Mouse (Mus musculus) bone marrow macrophage, adult 2 months (primary cell): ENCODE measurements around the gene Etfb. TPM values are rescaled to one million over a fixed set of nuclear protein-coding genes. Genes with fewer than 3 reads are reported as not detected.

ENCODE experiments used
- H3K27ac ChIP-seq: 2 replicates; pipeline ENCODE4 v1.5.1; 2012; ENCODE audit warnings: low read depth, low read length; ENCODE audit not compliant: insufficient read depth
- H3K4me1 ChIP-seq: 2 replicates; pipeline ENCODE4 v1.6.1; 2012; ENCODE audit warnings: low read length; ENCODE audit not compliant: control insufficient read depth, insufficient read depth
- H3K4me3 ChIP-seq: 2 replicates; pipeline ENCODE4 v1.5.1; 2012; ENCODE audit warnings: mild to moderate bottlenecking, low read length, moderate library complexity; ENCODE audit not compliant: insufficient read depth
- CTCF ChIP-seq: IDR thresholded peaks from 2 replicates; pipeline ENCODE4 v1.5.1; 2012; ENCODE audit warnings: low read depth, mild to moderate bottlenecking, low read length, moderate library complexity
- POLR2A ChIP-seq: IDR thresholded peaks from 2 replicates; pipeline ENCODE4 v1.6.1; 2012; ENCODE audit warnings: mild to moderate bottlenecking, low read depth, low read length, borderline replicate concordance
- polyA plus RNA-seq: library from polyadenylated mRNA; stranded (reverse); fragments of >200 nt; gene quantifications from 2 replicates; pipeline ENCODE4 v1.2.4, GENCODE M21; 2012; ENCODE audit not compliant: missing spikeins, insufficient read depth, insufficient read length

Gene Etfb
- polyA plus RNA-seq, 1 experiment: 79.5 TPM

DNA sequence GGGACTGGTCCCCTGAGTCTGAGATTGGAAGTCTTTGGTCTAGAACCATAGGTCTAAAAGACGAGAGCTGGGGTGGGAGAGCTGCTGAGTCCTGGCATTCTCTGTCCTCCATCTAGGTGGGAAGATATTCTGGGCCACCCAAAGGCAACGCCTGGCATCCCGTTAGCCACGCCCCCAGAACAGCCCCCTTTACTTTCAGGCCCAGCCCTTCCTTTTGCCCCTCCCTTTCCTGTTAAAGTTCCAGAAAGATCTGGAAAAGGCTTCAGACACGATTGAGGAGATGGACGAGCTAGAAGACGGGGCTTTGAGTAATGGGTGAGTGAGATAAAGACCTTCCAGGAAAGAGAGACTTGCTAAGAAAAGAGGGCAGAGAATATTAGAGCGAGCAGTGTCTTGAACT is 16.5 kb upstream of the Etfb start, which contains the start of gene Lim2:
Gene Lim2, plus strand, starts transcription at position 265 of the 400 bp plus-strand sequence.
- Histone ChIP-seq H3K27ac (no peak within 1 kb of the TSS), H3K4me3 (no peak within 1 kb of the TSS), H3K4me1 (no peaks in the 10 kb centered on the region)
- no peak for TF ChIP-seq POLR2A
- TF ChIP-seq CTCF: no peak

DNA sequence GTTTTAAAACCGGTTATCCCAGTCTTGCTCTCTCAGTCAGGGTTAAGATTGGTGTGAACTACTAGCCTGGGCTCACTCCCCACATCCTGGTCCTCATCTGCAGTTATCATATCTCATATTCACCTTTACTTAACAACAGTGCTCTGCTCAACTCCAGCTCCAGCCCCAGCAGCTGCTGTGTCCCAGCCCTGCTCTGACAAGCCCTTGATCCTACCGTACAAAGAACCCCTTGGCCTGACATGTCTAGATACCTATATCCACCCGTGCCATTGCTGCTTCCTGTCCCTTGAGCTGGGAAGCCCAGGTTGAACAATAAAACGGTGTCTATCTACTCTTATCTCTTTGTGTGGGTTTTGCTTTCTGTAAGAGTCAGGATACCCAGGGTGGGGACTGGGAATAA is 14.4 kb upstream of the Etfb start:
- Histone ChIP-seq H3K4me3 (no peak overlapping the region), H3K4me1 (no peaks in the 10 kb centered on the region), H3K27ac (no peak overlapping the region)
- no peak for TF ChIP-seq POLR2A
- TF ChIP-seq CTCF: no peak

DNA sequence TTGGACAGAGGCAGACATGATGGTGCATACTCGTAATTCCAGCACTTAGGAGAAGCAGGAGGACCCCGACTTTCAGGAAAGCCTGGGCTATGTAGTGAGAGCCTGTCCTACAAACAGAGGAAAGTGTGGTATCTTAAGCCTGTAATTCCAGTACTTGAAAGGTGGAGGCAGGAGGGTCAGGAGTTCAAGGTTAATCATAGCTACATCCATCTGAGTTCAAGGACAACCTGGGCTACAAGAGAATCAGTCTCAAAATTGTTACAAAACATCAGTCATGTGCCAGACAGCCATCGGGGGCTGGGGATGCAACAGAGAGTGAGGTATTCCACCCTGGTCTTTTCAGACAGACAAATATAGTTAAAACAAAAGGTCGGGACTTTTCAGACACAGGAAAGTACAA is 11.0 kb upstream of the Etfb start:
- H3K4me3 ChIP-seq: no peak overlapping the region
- H3K27ac ChIP-seq: no peak overlapping the region
- no peak for TF ChIP-seq CTCF
- no peak for TF ChIP-seq POLR2A
- no peaks in the 10 kb centered on the region for H3K4me1 ChIP-seq

DNA sequence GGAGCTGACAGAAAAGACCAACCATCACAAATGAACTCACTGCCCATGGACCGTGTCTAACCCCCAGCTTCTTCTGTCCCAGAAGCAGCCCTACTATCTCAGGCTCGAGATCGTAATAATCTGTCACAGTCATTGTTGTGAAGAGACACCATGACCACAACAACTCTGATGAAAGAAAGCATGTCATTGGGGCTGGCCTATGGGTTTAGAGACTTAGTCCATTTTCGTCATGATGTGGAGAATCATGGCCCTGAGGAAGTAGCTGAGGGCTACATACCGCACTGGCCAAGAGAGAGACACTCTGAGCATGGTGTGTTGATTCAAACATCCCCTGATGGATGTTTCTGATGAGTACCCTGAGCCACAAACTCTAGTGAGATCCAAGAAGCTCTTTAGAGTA is 9.2 kb upstream of the Etfb start:
- Histone ChIP-seq H3K4me1 (no peaks in the 10 kb centered on the region), H3K27ac (no peak overlapping the region), H3K4me3 (no peak overlapping the region)
- TF ChIP-seq CTCF (no peak), POLR2A (no peak)

DNA sequence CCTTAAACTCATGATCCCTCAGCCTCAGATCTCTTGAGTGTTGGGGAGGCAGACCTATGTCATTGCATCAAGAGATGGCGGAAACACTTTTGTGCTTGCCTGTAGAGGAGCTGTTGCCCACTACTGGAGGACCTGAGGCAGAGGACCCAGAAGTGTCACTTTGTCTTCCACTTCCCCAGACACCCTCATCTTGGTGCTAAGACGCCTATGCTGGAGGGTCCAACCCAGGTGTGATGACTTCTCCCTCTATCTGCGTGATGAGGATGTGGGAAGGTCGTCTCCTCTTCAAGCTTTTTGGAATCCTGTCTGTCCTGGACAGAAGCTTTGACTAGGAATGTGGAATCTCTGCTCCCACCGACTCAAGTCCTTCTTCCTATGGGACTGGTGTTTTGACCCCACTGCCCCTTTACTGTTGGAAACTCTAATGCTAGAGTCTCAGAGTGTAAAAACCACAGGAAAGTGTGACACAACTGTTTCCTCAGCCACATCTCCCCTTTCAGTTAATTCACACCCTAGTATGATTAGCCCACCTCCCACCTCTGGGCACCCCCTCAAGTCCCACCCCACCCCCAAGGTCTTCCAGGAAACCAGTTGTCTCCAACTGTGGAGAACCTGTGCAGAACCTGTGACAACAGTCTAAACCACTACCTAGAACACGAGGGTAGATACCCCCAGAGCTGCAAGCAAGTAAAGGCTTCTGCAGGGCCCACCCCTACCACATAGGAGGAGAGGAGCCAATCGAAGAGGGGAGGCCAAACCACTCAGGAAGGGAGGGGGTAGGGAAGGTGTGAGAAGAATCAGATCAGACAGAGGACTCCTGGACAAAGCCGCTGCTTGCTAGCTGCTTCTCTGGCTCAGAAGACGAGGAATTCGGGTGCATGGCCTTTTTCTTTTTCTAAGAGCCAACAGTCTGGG is 7.3 kb upstream of the Etfb start, which contains the start of gene Nkg7:
Gene Nkg7, plus strand, starts transcription at position 733 of the 915 bp plus-strand sequence.
- TF ChIP-seq CTCF (no peak), POLR2A (no peak)
- Histone ChIP-seq H3K4me1 (no peaks in the 10 kb centered on the region), H3K27ac (no peak within 1 kb of the TSS), H3K4me3 (no peak within 1 kb of the TSS)

DNA sequence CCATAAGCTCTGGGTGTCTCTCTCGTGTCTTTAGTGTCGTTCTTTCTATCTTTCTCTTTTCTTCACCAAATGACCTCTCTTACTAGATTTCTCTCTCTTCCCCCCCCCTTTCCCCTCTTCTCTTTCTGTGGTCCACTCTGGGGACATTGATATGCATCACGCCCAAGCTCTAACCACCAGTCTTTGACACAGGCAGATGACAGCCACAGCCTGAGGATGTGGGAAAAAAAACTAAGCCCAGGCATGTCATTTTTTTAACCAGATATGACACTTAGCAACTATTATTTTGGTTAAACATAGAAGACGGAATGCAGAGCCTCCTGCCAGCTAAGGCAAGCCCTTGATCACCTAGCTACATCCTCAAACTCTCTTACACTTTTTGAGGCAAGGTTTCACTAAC is 5.3 kb upstream of the Etfb start:
- Histone ChIP-seq H3K4me3 (no peak overlapping the region), H3K27ac (no peak overlapping the region)

DNA sequence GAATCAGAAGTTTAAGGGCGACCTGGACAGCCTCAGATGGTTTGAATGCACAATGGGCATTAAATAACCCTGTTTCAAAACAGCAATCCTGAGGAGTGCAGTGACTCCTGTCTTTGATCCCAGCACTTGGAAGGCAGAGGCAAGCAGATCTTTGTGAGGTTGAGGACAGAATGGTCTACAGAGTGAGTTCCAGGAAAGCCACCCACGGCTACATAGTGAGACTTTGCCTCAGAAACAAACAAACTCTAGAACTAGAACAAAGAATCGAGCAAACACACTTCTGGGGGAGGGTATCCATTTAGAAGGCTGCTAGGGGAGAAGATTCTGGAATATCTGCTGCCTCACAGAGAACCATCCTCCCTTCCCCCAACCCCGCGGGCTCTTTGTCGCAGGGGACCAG is 3.4 kb upstream of the Etfb start, which contains the start of gene Cldnd2:
Gene Cldnd2, plus strand, starts transcription at position 301 of the 400 bp plus-strand sequence.
- Histone ChIP-seq H3K4me3 (no peak within 1 kb of the TSS), H3K4me1 (peaks cover 20% of the 10 kb centered on the region), H3K27ac (no peak within 1 kb of the TSS)
- no peak for TF ChIP-seq CTCF
- no peak for TF ChIP-seq POLR2A

More for the DNA sequence above, 5.3 kb upstream of the Etfb start:
- TF ChIP-seq POLR2A (no peak), CTCF (no peak)
- peaks cover 11% of the 10 kb centered on the region for H3K4me1 ChIP-seq

DNA sequence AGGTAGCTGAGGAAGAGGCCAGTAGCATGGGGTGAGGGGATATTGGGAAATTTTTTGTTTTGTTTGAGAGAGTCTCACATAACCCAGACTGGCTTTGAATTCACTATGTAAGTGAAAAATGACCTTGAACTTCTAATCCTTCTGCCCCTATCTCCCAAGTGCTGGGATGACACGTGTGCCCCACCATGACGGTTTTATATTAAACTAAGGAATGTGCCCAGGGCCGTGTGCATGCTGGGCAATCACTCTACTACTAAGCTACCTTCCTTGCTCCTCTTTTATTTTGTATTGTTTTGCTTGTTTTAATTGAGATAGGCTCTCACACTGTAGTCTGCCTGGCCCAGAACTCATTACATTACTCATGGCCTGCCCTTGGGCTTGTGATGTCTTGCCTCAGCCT is 2.8 kb upstream of the Etfb start:
- no peak overlapping the region for H3K27ac ChIP-seq
- TF ChIP-seq CTCF (no peak), POLR2A (no peak)
- peaks cover 22% of the 10 kb centered on the region for H3K4me1 ChIP-seq
- no peak overlapping the region for H3K4me3 ChIP-seq

DNA sequence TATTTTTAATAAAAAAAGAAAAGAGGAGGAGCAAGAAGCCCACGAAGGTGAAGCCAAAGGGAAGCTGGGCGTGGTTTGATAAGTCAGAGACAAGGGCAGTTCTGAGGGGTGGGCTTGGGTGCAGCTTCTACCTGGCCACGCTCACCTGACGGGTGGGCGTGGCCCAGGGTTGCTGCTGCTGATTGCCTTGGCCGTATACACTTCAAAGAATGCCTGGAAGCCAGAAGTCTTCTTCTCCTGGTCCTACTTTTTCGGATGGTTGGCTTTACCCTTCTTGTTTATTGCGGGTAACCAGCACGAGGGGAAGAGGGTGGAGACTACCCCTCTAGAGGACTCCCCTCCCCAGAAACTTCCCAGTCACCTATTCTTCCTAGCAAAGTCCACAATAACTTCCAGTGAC is 1.2 kb upstream of the Etfb start:
- peak overlapping the region; percentile 62 for H3K4me3 ChIP-seq
- TF ChIP-seq CTCF (no peak), POLR2A (no peak)
- peak overlapping the region; percentile 84 for H3K27ac ChIP-seq
- peaks cover 32% of the 10 kb centered on the region for H3K4me1 ChIP-seq
